Mouse (Mus musculus) heart, adult 2 months (tissue): ENCODE data around the gene Gap43. TPM values are rescaled to one million over a fixed set of nuclear protein-coding genes. Genes with fewer than 3 reads are reported as not detected.
"Not testable (repeated sequence)": the region's sequence is repeated elsewhere in the genome, so short reads cannot be mapped to it uniquely, and the experiment has no call there.

Experiments
- DNase-seq, 2 experiments: peaks; one replicate each; pipeline ENCODE4 v3.0.0; 2021
- H3K27ac ChIP-seq: fragments of 200-600 bp; 2 replicates; pipeline ENCODE4 v1.8.1; 2022
- H3K27me3 ChIP-seq: fragments of 200-500 bp; 2 replicates; pipeline ENCODE4 v1.6.1; 2012; ENCODE audit warnings: mild to moderate bottlenecking, low read length, inconsistent platforms, mixed read lengths; ENCODE audit not compliant: control insufficient read depth, insufficient read depth
- H3K36me3 ChIP-seq: fragments of 200-500 bp; 2 replicates; pipeline ENCODE4 v1.6.1; 2012; ENCODE audit warnings: low read length, inconsistent platforms; ENCODE audit not compliant: control insufficient read depth, insufficient read depth
- H3K4me1 ChIP-seq: fragments of 200-500 bp; 2 replicates; pipeline ENCODE4 v1.6.1; 2011; ENCODE audit warnings: low read length; ENCODE audit not compliant: control insufficient read depth, insufficient read depth
- H3K4me3 ChIP-seq: fragments of 200-600 bp; 2 replicates; pipeline ENCODE4 v1.8.1; 2022
- H3K79me2 ChIP-seq: fragments of 200-500 bp; replicated peaks from 2 replicates; pipeline ENCODE4 v1.6.1; 2012; ENCODE audit warnings: mild to moderate bottlenecking, inconsistent platforms, low read length, moderate library complexity, mixed read lengths; ENCODE audit not compliant: control insufficient read depth, insufficient read depth
- H3K9ac ChIP-seq: fragments of 200-500 bp; 2 replicates; pipeline ENCODE4 v1.6.1; 2012; ENCODE audit warnings: low read depth, mild to moderate bottlenecking, control low read depth, inconsistent platforms, low read length, mixed read lengths
- CTCF ChIP-seq: fragments of 200-600 bp; IDR thresholded peaks from 2 replicates; pipeline ENCODE4 v1.8.1; 2022; ENCODE audit warnings: antibody characterized with exemption, mild to moderate bottlenecking, moderate library complexity
- EP300 ChIP-seq: fragments of 200-500 bp; IDR thresholded peaks from 2 replicates; pipeline ENCODE4 v1.6.1; 2011; ENCODE audit warnings: low read depth, low read length, control low read depth; ENCODE audit not compliant: insufficient read depth
- POLR2A ChIP-seq: fragments of 200-500 bp; IDR thresholded peaks from 2 replicates; pipeline ENCODE4 v1.6.1; 2011; ENCODE audit warnings: mild to moderate bottlenecking, low read depth, low read length, control low read depth; ENCODE audit not compliant: insufficient read depth
- WGBS: fragments of 180-500 bp; shearing (Covaris S2); methylation state at CpG from one replicate; pipeline ENCODE4 v1.1.7; 2018; 5-methylcytosine and 5-hydroxymethylcytosine counted together
- intact Hi-C: fragments of 180-260 bp; cut with DNase I; formaldehyde crosslinking; loops from one replicate; pipeline ENCODE4 v1.15.1; 2025
- polyA plus RNA-seq: library from polyadenylated mRNA; depleted of rRNA; stranded (reverse); fragments of >200 nt; gene quantifications from 2 replicates; pipeline ENCODE4 v1.2.3, GENCODE M21; 2012
- total RNA-seq, 2 experiments: library from RNA; stranded (reverse); gene quantifications; 2 replicates each; pipeline ENCODE4 v1.2.3; 2021

Gene Gap43
- total and polyA plus RNA-seq, 3 experiments, result 0.16 to 0.57 (median 0.43) TPM

DNA sequence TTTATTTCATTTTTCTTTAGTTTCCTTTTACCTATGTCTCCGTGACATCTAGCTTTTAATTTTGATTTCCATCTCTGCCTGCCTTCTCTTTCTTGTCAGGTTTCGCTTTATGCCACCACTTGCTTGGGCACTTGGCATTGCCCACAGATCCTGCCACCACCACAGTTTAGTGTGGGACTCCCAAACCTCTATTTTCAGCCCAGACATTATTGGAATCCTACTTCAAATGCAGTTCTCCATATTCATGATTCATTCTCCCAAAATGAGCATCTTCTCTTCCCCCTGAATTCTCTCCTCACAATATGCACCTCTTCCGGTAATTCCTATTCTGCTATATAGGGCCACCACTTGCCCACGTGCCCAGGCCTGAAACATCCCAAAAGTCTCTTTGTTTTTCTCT is 17.6 kb upstream of the Gap43 start:
- WGBS, result 91% methylated on average over 4 of the region's 4 CpGs
- no peak overlapping the region for H3K4me3 ChIP-seq
- intact Hi-C loops, result no loop called here
- no peak overlapping the region for H3K9ac ChIP-seq
- H3K36me3 ChIP-seq, result no peaks in the 10 kb centered on the region
- H3K79me2 ChIP-seq, result no peaks in the 10 kb centered on the region
- TF ChIP-seq CTCF, result no peak
- no peak for TF ChIP-seq POLR2A
- TF ChIP-seq EP300, result no peak
- no peak overlapping the region for H3K27ac ChIP-seq
- DNase-seq, result no peak
- no peaks in the 10 kb centered on the region for H3K27me3 ChIP-seq
- H3K4me1 ChIP-seq, result no peaks in the 10 kb centered on the region

DNA sequence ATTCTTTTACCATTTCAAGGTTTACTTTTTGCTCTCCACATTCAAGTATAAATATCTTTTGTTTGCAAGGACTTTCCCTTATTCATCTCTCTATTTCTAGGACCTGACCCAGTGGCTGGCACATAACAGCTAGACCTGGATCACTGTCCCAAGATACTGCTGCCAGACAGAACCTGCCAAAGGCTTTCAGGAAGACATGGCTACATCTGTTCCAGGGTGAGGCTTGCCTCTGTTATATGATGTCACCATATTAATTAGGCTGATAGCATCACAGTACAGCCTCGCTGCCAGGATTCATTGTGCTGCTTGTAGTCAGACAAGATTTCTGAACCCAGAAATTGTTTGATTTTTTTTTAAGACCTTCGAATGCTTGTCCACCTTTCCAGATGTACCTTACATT is 9.6 kb upstream of the Gap43 start:
- Histone ChIP-seq H3K4me3 (no peak overlapping the region), H3K79me2 (no peaks in the 10 kb centered on the region), H3K9ac (no peak overlapping the region), H3K27ac (no peak overlapping the region), H3K4me1 (no peaks in the 10 kb centered on the region), H3K36me3 (no peaks in the 10 kb centered on the region), H3K27me3 (no peaks in the 10 kb centered on the region)
- TF ChIP-seq POLR2A, result no peak
- TF ChIP-seq EP300, result no peak
- intact Hi-C loops, result no loop called here
- DNase-seq, result peak in 1 of 2 experiments; percentile 7
- 63% methylated on average over 2 of the region's 2 CpGs for WGBS

GRCm38 (mm10) chr16:42340865-42341264 is 414 bp upstream of the Gap43 start:
- H3K27ac ChIP-seq, H3K79me2 ChIP-seq, H3K27me3 ChIP-seq, intact Hi-C loops, DNase-seq, H3K4me1 ChIP-seq, H3K4me3 ChIP-seq, H3K9ac ChIP-seq, H3K36me3 ChIP-seq: not testable (repeated sequence)
- WGBS, result 62% methylated on average over 2 of the region's 3 CpGs

DNA sequence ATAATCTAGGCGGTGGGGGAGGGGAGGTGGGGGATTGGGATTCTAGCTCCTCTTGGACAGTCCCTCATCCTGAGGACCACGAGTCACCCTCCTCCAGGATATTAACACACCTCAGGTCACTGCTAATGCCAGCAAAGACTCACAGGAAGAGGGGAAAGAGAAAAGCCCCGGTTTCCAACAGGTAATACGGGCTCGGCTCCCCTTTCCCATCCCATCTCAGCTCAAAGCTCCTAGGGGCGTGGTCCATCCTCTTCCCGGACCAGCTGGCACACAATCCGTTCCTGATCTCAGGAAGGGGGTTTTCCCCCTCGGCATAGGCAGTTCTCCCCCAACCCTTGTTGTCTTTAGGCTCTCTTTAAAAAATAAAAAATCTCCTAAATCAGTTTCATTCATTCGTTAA is 939 bp downstream of the Gap43 start:
- intact Hi-C loops, result no loop called here
- H3K4me3 ChIP-seq, result no peak overlapping the region
- no peaks in the 10 kb centered on the region for H3K79me2 ChIP-seq
- H3K36me3 ChIP-seq, result no peaks in the 10 kb centered on the region
- DNase-seq, result no peak
- under 1% methylated on average over 10 of the region's 10 CpGs for WGBS
- no peak for TF ChIP-seq CTCF
- no peak for TF ChIP-seq EP300
- no peak for TF ChIP-seq POLR2A
- H3K9ac ChIP-seq, result no peak overlapping the region
- no peaks in the 10 kb centered on the region for H3K4me1 ChIP-seq
- no peak overlapping the region for H3K27ac ChIP-seq
- 0 out of 2 replicates have a peak, but pooled peaks cover 1% of the 10 kb centered on the region for H3K27me3 ChIP-seq

DNA sequence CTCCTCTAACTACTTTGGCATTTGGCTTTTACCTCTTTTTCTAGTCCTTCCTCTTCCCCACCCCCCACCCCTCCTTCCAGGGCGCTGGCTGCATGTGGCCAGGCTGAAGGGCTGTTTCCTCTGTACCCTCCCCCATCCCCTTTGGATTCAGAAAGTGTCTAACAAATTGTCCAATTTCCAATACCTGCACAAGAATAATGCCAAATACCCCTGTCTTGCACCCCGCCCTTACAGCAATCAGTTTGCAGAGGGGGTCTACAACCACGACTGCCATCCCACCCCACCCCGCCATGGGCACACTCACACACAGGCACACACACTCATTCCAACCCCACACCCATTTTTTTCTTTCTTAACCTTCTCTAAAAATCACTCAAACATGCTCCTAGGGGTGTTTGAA is 1.5 kb downstream of the Gap43 start:
- Histone ChIP-seq H3K27ac (no peak overlapping the region), H3K9ac (no peak overlapping the region), H3K36me3 (no peaks in the 10 kb centered on the region), H3K27me3 (0 out of 2 replicates have a peak, but pooled peaks cover 1% of the 10 kb centered on the region), H3K79me2 (no peaks in the 10 kb centered on the region), H3K4me1 (no peaks in the 10 kb centered on the region), H3K4me3 (no peak overlapping the region)
- TF ChIP-seq POLR2A (no peak), EP300 (no peak), CTCF (no peak)
- intact Hi-C loops, result no loop called here
- 15% methylated on average over 4 of the region's 4 CpGs for WGBS
- DNase-seq, result no peak

GRCm38 (mm10) chr16:42338342-42338741 is 2.1 kb downstream of the Gap43 start:
- TF ChIP-seq EP300 (no peak), CTCF (no peak), POLR2A (no peak)
- 29% methylated on average over 4 of the region's 4 CpGs for WGBS

DNA sequence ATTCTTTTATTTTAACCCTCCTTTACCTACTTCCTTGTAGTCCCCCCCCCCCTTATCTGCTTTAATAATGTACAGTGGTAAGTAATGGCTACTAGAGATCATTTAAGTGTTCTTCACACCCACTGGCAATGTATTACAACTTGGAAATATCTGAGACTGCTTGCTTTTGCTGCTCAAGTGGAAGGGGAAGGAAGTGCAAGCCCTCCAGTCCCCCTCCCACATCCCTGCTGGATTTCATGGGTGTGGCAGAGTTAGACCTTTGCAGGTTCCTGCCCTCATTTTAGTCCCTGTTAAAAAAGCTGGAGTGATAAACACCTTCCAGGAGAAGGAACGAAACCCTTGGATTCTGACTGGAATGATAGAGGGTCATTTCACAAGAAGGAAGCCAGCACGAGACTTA is 2.8 kb downstream of the Gap43 start:
- intact Hi-C loops, result no loop called here
- no peak overlapping the region for H3K27ac ChIP-seq

More at GRCm38 (mm10) chr16:42338342-42338741, 2.1 kb downstream of the Gap43 start:
- H3K9ac ChIP-seq, result no peak overlapping the region
- intact Hi-C loops, result no loop called here
- no peaks in the 10 kb centered on the region for H3K4me1 ChIP-seq
- no peak overlapping the region for H3K27ac ChIP-seq
- H3K4me3 ChIP-seq, result no peak overlapping the region
- H3K36me3 ChIP-seq, result no peaks in the 10 kb centered on the region
- H3K79me2 ChIP-seq, result no peaks in the 10 kb centered on the region
- DNase-seq, result no peak
- 0 out of 2 replicates have a peak, but pooled peaks cover 1% of the 10 kb centered on the region for H3K27me3 ChIP-seq

More for the DNA sequence above, 2.8 kb downstream of the Gap43 start:
- no peak for DNase-seq
- H3K79me2 ChIP-seq, result no peaks in the 10 kb centered on the region
- H3K36me3 ChIP-seq, result no peaks in the 10 kb centered on the region
- no peak overlapping the region for H3K4me3 ChIP-seq
- H3K4me1 ChIP-seq, result no peaks in the 10 kb centered on the region
- WGBS, result 35% methylated on average over 2 of the region's 2 CpGs
- H3K9ac ChIP-seq, result no peak overlapping the region
- H3K27me3 ChIP-seq, result 0 out of 2 replicates have a peak, but pooled peaks cover 1% of the 10 kb centered on the region
- TF ChIP-seq EP300 (no peak), CTCF (no peak), POLR2A (no peak)
